Mouse (Mus musculus) hindbrain, embryonic 16.5 days (tissue): ENCODE measurements around the gene Gm42906. TPM values are rescaled to one million over a fixed set of nuclear protein-coding genes. Genes with fewer than 3 reads are reported as not detected.

Source experiments
- ATAC-seq: fragments of 200-750 bp; cut with Nextera tagmentation; 2 replicates; pipeline ENCODE4 v1.8.0; 2017; ENCODE audit warnings: moderate TSS enrichment, moderate library complexity
- H3K27ac ChIP-seq: fragments of 300-500 bp; sonication (generic); 2 replicates; pipeline ENCODE4 v1.5.1; 2014; ENCODE audit warnings: low read depth, mild to moderate bottlenecking, control low read depth, low read length, moderate library complexity
- H3K27me3 ChIP-seq: fragments of 300-500 bp; sonication (generic); replicated peaks from 2 replicates; pipeline ENCODE4 v1.6.1; 2014; ENCODE audit warnings: low read length; ENCODE audit not compliant: control insufficient read depth, insufficient read depth
- H3K36me3 ChIP-seq: fragments of 300-500 bp; sonication (generic); 2 replicates; pipeline ENCODE4 v1.6.1; 2014; ENCODE audit warnings: mild to moderate bottlenecking, low read length, moderate library complexity, mixed read lengths; ENCODE audit not compliant: control insufficient read depth, insufficient read depth
- H3K4me1 ChIP-seq: fragments of 300-500 bp; sonication (generic); 2 replicates; pipeline ENCODE4 v1.6.1; 2014; ENCODE audit warnings: low read depth, low read length; ENCODE audit not compliant: control insufficient read depth, insufficient read depth
- H3K4me2 ChIP-seq: fragments of 300-500 bp; sonication (generic); 2 replicates; pipeline ENCODE4 v1.6.1; 2014; ENCODE audit warnings: mild to moderate bottlenecking, low read length, control low read depth, moderate library complexity
- H3K4me3 ChIP-seq: fragments of 300-500 bp; sonication (generic); 2 replicates; pipeline ENCODE4 v1.5.1; 2014; ENCODE audit warnings: mild to moderate bottlenecking, low read length, control low read depth, moderate library complexity
- H3K9ac ChIP-seq: fragments of 300-500 bp; sonication (generic); 2 replicates; pipeline ENCODE4 v1.6.1; 2014; ENCODE audit warnings: low read depth, mild to moderate bottlenecking, control low read depth, low read length, moderate library complexity
- H3K9me3 ChIP-seq: fragments of 300-500 bp; sonication (generic); 2 replicates; pipeline ENCODE4 v1.6.1; 2014; ENCODE audit warnings: mild to moderate bottlenecking, low read length, moderate library complexity; ENCODE audit not compliant: control insufficient read depth
- WGBS: fragments of 180-500 bp; shearing (Covaris S2); extraction: QIAGEN DNeasy Blood & Tissue Kit; methylation state at CpG from one replicate; pipeline ENCODE4 v1.1.7; 2014; 5-methylcytosine and 5-hydroxymethylcytosine counted together
- polyA plus RNA-seq: library from polyadenylated mRNA; unstranded; fragments of >200 nt; fragmentation: Nextera tagmentation; extraction: Ambion mirVana; gene quantifications from 2 replicates; pipeline ENCODE4 v1.2.1, GENCODE M21; 2015

Gene Gm42906
- polyA plus RNA-seq, 1 experiment from 2014 or later, result not detected

DNA sequence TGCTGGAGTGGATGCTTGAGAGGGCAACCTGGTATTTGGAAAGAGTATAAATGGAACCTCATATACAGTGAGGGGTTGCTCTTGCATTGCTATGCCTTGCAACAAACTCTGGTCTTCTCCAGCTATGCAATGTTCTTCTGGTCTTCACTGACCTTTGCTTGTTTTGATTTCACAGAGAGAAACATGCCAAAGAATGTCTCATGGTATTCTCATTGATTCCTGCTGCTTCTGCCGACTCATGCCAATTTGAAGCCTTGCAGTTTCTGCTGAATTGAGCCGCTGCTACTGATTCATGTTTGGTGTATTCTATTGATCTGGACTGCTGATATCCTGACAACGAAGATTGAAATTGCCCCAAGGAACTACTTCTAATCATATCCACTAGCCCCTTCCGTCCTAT, 134.4 kb downstream of the Gm42906 start:
- Histone ChIP-seq H3K27me3 (no peaks in the 10 kb centered on the region), H3K27ac (no peak overlapping the region), H3K4me1 (no peaks in the 10 kb centered on the region), H3K4me3 (no peak overlapping the region), H3K4me2 (no peak overlapping the region), H3K9me3 (no peaks in the 10 kb centered on the region), H3K36me3 (no peaks in the 10 kb centered on the region), H3K9ac (no peak overlapping the region)
- 81% methylated on average over 4 of the region's 4 CpGs for WGBS
- ATAC-seq, result no peak

DNA sequence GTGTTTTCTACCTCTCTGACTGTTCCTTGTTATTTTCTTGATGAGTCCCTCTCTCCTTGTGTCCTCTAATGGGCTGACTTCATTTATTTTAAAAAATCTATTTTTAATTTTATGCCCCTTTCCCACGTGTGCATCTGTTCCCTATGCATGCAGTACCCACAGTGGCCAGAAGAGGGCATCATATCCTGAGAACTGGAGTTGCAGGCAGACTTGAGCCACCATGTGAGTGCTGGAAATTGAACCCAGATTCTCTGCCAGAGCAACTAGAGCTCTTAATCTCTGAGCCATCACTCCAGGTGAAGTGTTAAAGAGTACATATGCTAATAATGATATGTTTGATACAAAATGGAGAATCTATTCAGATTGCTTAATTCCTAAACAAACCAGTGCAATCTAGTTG, 135.7 kb downstream of the Gm42906 start:
- H3K4me2 ChIP-seq, result no peak overlapping the region
- no peaks in the 10 kb centered on the region for H3K9me3 ChIP-seq
- ATAC-seq, result no peak
- H3K4me3 ChIP-seq, result no peak overlapping the region
- no peak overlapping the region for H3K9ac ChIP-seq
- no peaks in the 10 kb centered on the region for H3K27me3 ChIP-seq
- 20% methylated on average over 1 of the region's 1 CpGs for WGBS
- H3K27ac ChIP-seq, result no peak overlapping the region
- H3K4me1 ChIP-seq, result no peaks in the 10 kb centered on the region
- H3K36me3 ChIP-seq, result no peaks in the 10 kb centered on the region

DNA sequence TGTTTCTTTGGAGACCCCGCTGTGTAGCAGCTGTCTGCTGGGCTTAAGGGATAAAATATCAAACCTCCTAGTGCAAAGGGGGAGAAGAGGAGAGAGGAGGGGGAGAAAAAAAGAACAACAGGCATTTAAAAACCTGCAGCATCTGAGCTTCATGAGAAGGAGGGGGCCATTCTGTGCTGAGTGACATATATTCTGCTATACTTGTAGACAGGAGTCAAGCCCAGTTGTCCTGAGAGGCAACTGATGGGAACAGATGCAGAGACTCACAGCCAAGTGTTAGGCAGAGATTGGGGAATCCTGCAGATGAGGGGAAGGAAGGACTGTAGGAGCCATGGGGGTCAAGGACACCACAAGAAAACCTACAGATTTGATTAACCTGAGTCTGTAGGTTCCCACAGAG, 141.6 kb downstream of the Gm42906 start:
- Histone ChIP-seq H3K4me1 (no peaks in the 10 kb centered on the region), H3K27me3 (no peaks in the 10 kb centered on the region), H3K9ac (no peak overlapping the region), H3K4me2 (no peak overlapping the region), H3K27ac (no peak overlapping the region), H3K9me3 (no peaks in the 10 kb centered on the region), H3K4me3 (no peak overlapping the region), H3K36me3 (no peaks in the 10 kb centered on the region)
- ATAC-seq, result no peak
- WGBS, result 86% methylated on average over 1 of the region's 1 CpGs

DNA sequence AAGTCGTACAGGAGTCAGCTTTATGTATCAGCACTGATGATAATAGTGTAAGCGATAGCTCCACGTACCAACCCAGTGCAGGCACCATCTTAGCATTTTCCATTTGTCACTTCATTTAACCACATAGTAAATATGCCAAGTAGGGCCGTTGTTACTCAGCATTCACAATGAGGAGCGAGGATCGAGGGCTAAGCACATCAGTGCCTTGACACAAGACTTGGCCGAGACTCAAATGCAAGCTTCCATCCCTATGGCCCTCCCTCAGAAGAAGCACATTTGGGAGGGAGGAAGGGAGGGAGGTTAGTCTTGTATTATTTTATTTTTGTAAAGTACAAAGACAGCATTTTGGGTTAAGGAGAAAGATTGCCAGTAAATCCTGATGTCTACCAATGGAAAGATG, 148.4 kb downstream of the Gm42906 start:
- Histone ChIP-seq H3K9ac (no peak overlapping the region), H3K36me3 (no peaks in the 10 kb centered on the region), H3K27ac (no peak overlapping the region), H3K27me3 (no peaks in the 10 kb centered on the region), H3K9me3 (no peaks in the 10 kb centered on the region), H3K4me1 (no peaks in the 10 kb centered on the region), H3K4me3 (no peak overlapping the region), H3K4me2 (no peak overlapping the region)
- 75% methylated on average over 7 of the region's 7 CpGs for WGBS
- no peak for ATAC-seq

DNA sequence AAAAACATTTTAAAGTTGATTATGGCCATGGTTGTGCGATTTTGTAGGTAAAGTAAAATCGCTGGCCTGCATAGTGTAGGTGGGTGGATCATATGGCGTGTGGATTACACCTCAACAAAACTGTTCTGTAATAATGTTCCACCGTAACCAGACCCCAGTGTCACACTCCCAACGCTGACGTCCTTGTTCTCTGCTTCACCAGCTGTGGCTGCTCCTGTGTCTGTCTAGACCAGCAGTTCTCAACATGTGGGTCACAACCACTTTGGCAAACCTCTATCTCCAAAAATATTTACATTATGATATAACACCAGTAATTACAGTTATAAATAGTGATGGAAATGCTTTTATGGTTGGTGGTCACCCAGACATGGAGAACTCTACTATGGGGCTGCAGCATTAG, 150.0 kb downstream of the Gm42906 start:
- Histone ChIP-seq H3K4me1 (no peaks in the 10 kb centered on the region), H3K27me3 (no peaks in the 10 kb centered on the region), H3K9me3 (no peaks in the 10 kb centered on the region), H3K36me3 (no peaks in the 10 kb centered on the region), H3K4me3 (no peak overlapping the region), H3K9ac (no peak overlapping the region), H3K27ac (no peak overlapping the region), H3K4me2 (no peak overlapping the region)
- no peak for ATAC-seq
- 93% methylated on average over 6 of the region's 6 CpGs for WGBS

DNA sequence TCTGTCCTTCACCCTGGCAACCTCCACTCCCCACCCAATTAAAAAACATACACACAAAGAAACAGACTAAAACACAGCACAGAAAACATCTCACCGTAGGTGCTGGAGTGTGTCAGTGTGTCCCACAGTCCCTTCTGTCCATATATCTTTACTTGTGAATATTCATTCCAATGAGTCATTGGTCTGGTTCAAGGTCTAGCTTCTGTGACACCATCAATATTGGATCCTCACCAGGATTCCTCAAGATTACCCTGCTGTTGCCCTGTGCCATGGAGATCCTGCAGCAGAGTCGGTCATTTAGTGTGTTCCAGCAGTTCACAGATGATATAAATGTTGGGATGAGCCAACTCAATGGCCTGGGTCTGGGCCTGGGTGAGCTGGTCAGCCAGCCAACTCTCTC, 152.0 kb downstream of the Gm42906 start:
- Histone ChIP-seq H3K4me1 (no peaks in the 10 kb centered on the region), H3K27me3 (no peaks in the 10 kb centered on the region), H3K9me3 (no peaks in the 10 kb centered on the region), H3K4me3 (no peak overlapping the region), H3K9ac (no peak overlapping the region), H3K27ac (no peak overlapping the region), H3K36me3 (no peaks in the 10 kb centered on the region), H3K4me2 (no peak overlapping the region)
- 93% methylated on average over 2 of the region's 2 CpGs for WGBS
- no peak for ATAC-seq

DNA sequence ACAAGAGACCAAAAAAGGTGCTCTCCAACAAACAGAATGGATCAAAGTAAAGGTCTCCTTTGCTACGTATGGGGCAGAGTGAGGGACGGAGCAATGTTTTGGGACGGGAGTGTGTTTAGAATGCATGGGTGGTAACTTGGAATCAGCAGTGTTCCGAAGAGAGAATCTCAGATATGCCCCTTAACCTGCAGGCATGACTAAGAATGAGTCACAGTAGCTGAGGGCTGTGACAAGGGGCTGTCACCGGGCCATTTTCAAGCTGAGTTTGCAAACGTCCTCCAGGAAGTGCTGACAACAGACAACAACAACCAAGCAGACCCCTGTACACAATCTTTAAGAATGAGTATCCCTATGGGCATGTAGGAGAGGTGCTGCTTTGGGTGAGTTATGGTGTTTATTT, 153.7 kb downstream of the Gm42906 start:
- no peak overlapping the region for H3K4me3 ChIP-seq
- no peaks in the 10 kb centered on the region for H3K4me1 ChIP-seq
- H3K36me3 ChIP-seq, result no peaks in the 10 kb centered on the region
- no peak overlapping the region for H3K27ac ChIP-seq
- WGBS, result 80% methylated on average over 6 of the region's 6 CpGs
- H3K27me3 ChIP-seq, result no peaks in the 10 kb centered on the region
- H3K9ac ChIP-seq, result no peak overlapping the region
- no peak for ATAC-seq
- no peak overlapping the region for H3K4me2 ChIP-seq
- H3K9me3 ChIP-seq, result no peaks in the 10 kb centered on the region

DNA sequence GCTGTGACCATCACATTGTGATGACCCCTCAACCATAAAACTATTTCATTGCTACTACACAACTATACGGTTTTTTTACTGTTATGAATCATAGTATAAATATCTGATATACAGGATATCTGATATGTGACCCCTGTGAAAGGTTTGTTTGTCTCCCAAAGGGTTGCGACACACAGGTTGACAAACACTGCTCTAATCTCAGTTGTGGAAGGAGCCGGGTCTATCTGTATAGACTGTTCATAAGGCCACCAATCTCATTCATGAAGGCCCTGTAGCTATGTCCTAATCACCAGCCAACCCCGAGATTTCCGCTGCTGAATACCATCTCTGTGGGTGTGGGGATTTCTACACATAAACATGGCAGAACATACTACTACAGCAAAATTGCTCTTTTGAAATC, 157.1 kb downstream of the Gm42906 start:
- Histone ChIP-seq H3K36me3 (no peaks in the 10 kb centered on the region), H3K27me3 (no peaks in the 10 kb centered on the region), H3K9me3 (no peaks in the 10 kb centered on the region), H3K4me1 (no peaks in the 10 kb centered on the region), H3K9ac (no peak overlapping the region), H3K27ac (no peak overlapping the region), H3K4me3 (no peak overlapping the region), H3K4me2 (no peak overlapping the region)
- 91% methylated on average over 5 of the region's 5 CpGs for WGBS
- no peak for ATAC-seq

DNA sequence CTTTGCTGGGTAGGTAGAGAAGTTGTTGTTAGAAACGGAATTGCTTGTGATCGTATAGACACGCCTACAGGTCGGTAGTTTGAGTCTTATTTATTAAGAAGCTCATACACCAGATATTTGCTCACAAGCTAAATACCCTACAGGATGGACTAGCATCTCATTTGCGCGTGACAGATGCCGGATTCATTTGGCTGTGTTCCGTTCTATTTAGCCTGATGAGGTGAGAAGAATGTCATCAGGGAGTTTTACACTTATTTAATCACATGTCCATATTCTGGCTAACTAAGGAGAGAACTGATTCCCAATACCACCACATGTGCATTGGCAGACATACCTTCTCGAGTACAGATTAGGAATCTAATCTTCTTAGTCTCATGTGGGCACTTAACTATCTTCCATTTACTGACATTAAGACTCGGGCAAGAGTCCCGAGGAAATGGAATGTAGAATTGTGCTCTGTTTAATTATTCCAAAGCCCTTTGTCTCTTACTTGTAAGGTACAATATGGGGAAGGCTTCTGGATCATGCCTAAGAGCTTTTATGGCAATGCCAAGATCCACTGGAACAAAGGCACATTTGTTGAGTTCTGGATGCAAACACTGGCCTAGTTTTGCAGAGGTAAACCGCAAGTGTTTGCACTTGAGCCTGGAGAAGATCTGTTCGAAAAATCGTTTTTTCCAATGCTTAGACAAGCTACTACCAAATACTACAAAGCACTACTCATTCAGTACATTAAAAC, 160.9 kb downstream of the Gm42906 start:
- H3K4me1 ChIP-seq, result no peaks in the 10 kb centered on the region
- peak; percentile 34; the same call in 1 of the 2 replicates for ATAC-seq
- no peaks in the 10 kb centered on the region for H3K36me3 ChIP-seq
- no peaks in the 10 kb centered on the region for H3K9me3 ChIP-seq
- WGBS, result 64% methylated on average over 14 of the region's 14 CpGs
- H3K4me2 ChIP-seq, result no peak overlapping the region
- no peak overlapping the region for H3K4me3 ChIP-seq
- H3K27me3 ChIP-seq, result no peaks in the 10 kb centered on the region
- H3K9ac ChIP-seq, result no peak overlapping the region
- H3K27ac ChIP-seq, result no peak overlapping the region

DNA sequence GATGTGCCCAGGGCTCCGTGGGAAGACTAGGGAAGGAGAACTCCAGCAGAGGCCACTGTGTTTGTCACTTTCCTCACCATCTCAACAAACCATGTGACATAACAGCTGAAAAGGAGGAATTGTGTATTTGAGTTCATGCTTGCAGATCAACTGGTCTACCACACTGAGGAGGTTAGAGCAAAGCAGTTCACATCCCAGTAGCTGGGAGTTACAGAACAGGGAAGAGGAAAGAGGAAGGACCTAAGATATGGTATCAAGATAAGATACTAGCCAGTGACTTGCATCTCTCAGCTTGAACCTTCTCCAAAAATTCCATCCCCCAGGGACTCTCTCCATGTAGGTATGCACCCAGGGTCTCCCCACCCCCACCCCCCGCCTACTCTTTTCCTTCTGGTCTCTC, 166.4 kb downstream of the Gm42906 start:
- no peaks in the 10 kb centered on the region for H3K36me3 ChIP-seq
- no peaks in the 10 kb centered on the region for H3K9me3 ChIP-seq
- H3K9ac ChIP-seq, result no peak overlapping the region
- no peaks in the 10 kb centered on the region for H3K4me1 ChIP-seq
- 93% methylated on average over 2 of the region's 2 CpGs for WGBS
- no peak for ATAC-seq
- H3K4me2 ChIP-seq, result no peak overlapping the region
- no peak overlapping the region for H3K4me3 ChIP-seq
- H3K27ac ChIP-seq, result no peak overlapping the region
- no peaks in the 10 kb centered on the region for H3K27me3 ChIP-seq
